Mouse (Mus musculus) cerebellum, adult (tissue): ENCODE results near the gene Dpf3.

Source experiments
- ATAC-seq: cut with Nextera tagmentation; 2 replicates; pipeline ENCODE4 v1.9.2; 2017; ENCODE audit warnings: mild to moderate bottlenecking, moderate library complexity, mixed read lengths; ENCODE audit not compliant: insufficient number of reproducible peaks, low FRiP score, low TSS enrichment

The Dpf3 gene

DNA sequence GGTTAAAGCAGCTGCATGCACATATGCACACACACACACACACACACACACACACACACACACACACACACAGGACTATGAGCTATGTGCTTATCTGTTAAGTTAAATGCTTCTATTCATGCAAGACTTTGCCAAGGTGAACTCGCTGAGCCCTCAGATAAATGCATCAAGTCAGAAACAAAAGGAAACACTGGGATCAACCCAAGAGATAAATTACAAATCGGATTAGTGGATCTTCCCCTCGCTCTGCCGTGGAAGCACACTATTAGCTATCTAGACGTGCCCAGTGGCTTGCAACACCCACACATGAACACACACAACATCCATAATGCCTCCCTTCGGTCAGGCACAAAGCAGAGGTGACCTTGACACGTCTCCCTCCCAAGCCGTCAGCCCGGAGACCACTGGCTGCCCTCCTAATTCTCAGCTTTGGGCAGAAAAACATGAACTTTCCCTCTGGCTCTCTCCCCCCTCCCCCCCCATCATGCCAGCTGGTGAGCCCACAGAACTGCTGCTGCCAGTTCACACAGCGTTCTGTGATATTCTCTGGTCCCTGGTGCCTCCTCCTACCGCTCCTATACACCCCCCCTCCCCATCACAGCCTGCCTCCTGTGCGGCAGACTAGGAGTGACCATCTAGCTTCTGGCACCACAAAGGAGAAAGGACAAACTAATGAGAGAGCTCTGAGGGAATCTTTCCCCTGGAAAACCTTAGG, 317.9 kb downstream of the Dpf3 start:
- ATAC-seq, result peak; percentile 60; the same call in 1 of the 2 replicates

DNA sequence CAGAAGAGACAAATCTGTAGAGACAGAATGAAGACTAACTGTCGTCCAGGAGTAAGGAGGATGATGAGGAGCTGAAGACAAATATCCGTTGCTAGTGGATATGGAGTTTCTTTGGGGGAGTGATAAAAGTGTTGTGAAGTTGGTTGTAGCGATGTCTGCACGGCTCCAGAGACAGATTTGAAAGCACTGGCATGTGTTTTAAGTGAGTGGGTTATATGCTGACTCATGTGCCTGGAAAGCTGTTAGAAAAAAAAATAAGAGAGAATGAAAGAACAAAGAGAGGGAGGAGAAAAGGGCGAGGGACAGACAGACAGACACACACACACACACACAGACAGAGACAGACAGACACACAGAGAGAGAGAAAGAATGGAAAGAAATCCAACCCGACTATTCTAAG, 319.2 kb downstream of the Dpf3 start:
- no peak for ATAC-seq

DNA sequence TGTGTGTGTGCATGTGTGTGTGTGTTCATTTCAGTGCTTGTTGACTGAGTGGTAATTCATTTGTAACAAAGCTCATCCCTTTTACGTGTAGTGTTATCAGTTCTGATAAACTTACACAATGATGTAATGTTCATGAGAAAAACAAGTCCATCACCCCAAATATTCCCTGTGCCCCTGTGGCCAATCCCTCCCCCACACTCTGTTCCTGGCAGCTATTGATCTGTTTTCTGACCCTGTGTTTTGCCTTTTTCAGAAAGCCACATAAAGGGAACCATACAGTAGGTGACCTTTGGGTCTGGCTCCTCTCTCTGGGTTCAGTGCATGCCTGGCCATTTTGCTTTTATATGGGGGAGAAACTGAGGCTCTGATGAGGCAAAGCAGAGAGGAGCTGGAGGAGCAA, 322.5 kb downstream of the Dpf3 start:
- no peak for ATAC-seq
